28 mouse cellular contexts compared by ENCODE assay signal in genomic region chr13:109690558-109690957, GRCm38 (mm10).
DNase-seq lines count a peak whose midpoint lies in the region; ATAC-seq and TF ChIP-seq lines count a peak whose summit lies in the region.
"Had no signal": no experiment of that assay in that cellular context is flagged by ENCODE, and none has a peak within 500 bp of the region (broad histone marks: within the 10 kb centered on the region; RNA-seq: fewer than 3 reads in every experiment).

No protein-coding gene starts in this region.

- H3K9ac ChIP-seq in liver, embryonic 13.5 days, result peak overlapping the region; percentile 64
- no peak overlapping the region for H3K9ac ChIP-seq in intestine, embryonic 15.5 days
- no peak overlapping the region for H3K9ac ChIP-seq in neural tube, embryonic 15.5 days (replicated peaks)
- H3K9ac ChIP-seq: hindbrain, embryonic 12.5 days; limb, embryonic 13.5 days; lung, embryonic 14.5 days; midbrain, embryonic 12.5 days had no signal

- DNase-seq in liver, embryonic 13.5 days, result peak; percentile 43
- DNase-seq in cerebellum, adult 9-10 months, result no peak
- DNase-seq: adrenal gland, postnatal 25 days; cerebellum, adult 18-20 months; cerebellum, postnatal 14 days; gastrocnemius, adult 2 months; gastrocnemius, postnatal 36 days; heart, adult 18-20 months; heart, postnatal 36 days; kidney, postnatal 25 days; lung, embryonic 14.5 days; retina, postnatal 1 day; right cerebral cortex, postnatal 14 days; thymus, adult 2 months had no signal

- H3K9me3 ChIP-seq in erythroblast, embryonic 14.5 days (ENCODE audit: control insufficient read depth, low read length), result no peaks in the 10 kb centered on the region
- no peaks in the 10 kb centered on the region for H3K9me3 ChIP-seq in liver, embryonic 13.5 days (replicated peaks)
- no peaks in the 10 kb centered on the region for H3K9me3 ChIP-seq in intestine, embryonic 15.5 days
- H3K9me3 ChIP-seq in neural tube, embryonic 15.5 days (replicated peaks), result no peaks in the 10 kb centered on the region
- H3K9me3 ChIP-seq: hindbrain, embryonic 12.5 days; limb, embryonic 13.5 days; midbrain, embryonic 12.5 days had no signal

- H3K4me2 ChIP-seq in liver, embryonic 13.5 days, result peak overlapping the region; percentile 48
- H3K4me2 ChIP-seq in intestine, embryonic 15.5 days (replicated peaks), result no peak overlapping the region
- no peak overlapping the region for H3K4me2 ChIP-seq in neural tube, embryonic 15.5 days
- H3K4me2 ChIP-seq: heart, embryonic 11.5 days; hindbrain, embryonic 12.5 days; limb, embryonic 13.5 days; lung, embryonic 14.5 days; midbrain, embryonic 12.5 days had no signal

- peaks cover 30% of the 10 kb centered on the region for H3K36me3 ChIP-seq in erythroblast, embryonic 14.5 days (ENCODE audit: control insufficient read depth)
- H3K36me3 ChIP-seq in liver, embryonic 13.5 days, result peaks cover 6% of the 10 kb centered on the region
- no peaks in the 10 kb centered on the region for H3K36me3 ChIP-seq in intestine, embryonic 15.5 days
- no peaks in the 10 kb centered on the region for H3K36me3 ChIP-seq in neural tube, embryonic 15.5 days
- H3K36me3 ChIP-seq: hindbrain, embryonic 12.5 days; limb, embryonic 13.5 days; midbrain, embryonic 12.5 days had no signal

- no peaks in the 10 kb centered on the region for H3K27me3 ChIP-seq in erythroblast, embryonic 14.5 days (ENCODE audit: control insufficient read depth)
- no peaks in the 10 kb centered on the region for H3K27me3 ChIP-seq in liver, embryonic 13.5 days
- H3K27me3 ChIP-seq in intestine, embryonic 15.5 days (replicated peaks), result no peaks in the 10 kb centered on the region
- H3K27me3 ChIP-seq in neural tube, embryonic 15.5 days (replicated peaks), result no peaks in the 10 kb centered on the region
- H3K27me3 ChIP-seq: hindbrain, embryonic 12.5 days; limb, embryonic 13.5 days; midbrain, embryonic 12.5 days had no signal

- TF ChIP-seq POLR2A in bone marrow, adult 2 months (IDR thresholded peaks at IDR 0.05; ENCODE audit: borderline replicate concordance, control insufficient read depth, low read depth, low read length), result no peak

- H3K27ac ChIP-seq in bone marrow, adult 2 months (ENCODE audit: control insufficient read depth, insufficient read depth, low read depth, low read length, poor library complexity), result peak overlapping the region; percentile 48; the same call in 1 of the 2 replicates
- H3K27ac ChIP-seq in liver, embryonic 13.5 days, result peak overlapping the region; percentile 78
- no peak overlapping the region for H3K27ac ChIP-seq in intestine, embryonic 15.5 days
- no peak overlapping the region for H3K27ac ChIP-seq in neural tube, embryonic 15.5 days (replicated peaks)
- H3K27ac ChIP-seq: gastrocnemius, adult 2 months; hindbrain, embryonic 12.5 days; hindbrain, postnatal 0 days; limb, embryonic 13.5 days; midbrain, embryonic 12.5 days; stomach, postnatal 0 days had no signal

- WGBS in bone marrow, adult 2 months, result 69% methylated on average over 5 of the region's 5 CpGs
- 39% methylated on average over 5 of the region's 5 CpGs for WGBS in liver, embryonic 13.5 days (ENCODE audit: insufficient replicate concordance)
- 87% methylated on average over 5 of the region's 5 CpGs for WGBS in intestine, embryonic 15.5 days
- WGBS in neural tube, embryonic 15.5 days, result 69% methylated on average over 5 of the region's 5 CpGs

- H3K4me1 ChIP-seq in bone marrow, adult 2 months (ENCODE audit: control insufficient read depth, insufficient read depth, low read length), result no peaks in the 10 kb centered on the region
- H3K4me1 ChIP-seq in erythroblast, embryonic 14.5 days (ENCODE audit: control insufficient read depth), result peaks cover 65% of the 10 kb centered on the region
- peaks cover 72% of the 10 kb centered on the region for H3K4me1 ChIP-seq in liver, embryonic 13.5 days (replicated peaks)
- peaks cover 3% of the 10 kb centered on the region; the same call in 1 of the 2 replicates for H3K4me1 ChIP-seq in intestine, embryonic 15.5 days (replicated peaks)
- H3K4me1 ChIP-seq in neural tube, embryonic 15.5 days, result peaks cover 29% of the 10 kb centered on the region
- H3K4me1 ChIP-seq: midbrain, embryonic 12.5 days had no signal

- no peak overlapping the region for H3K4me3 ChIP-seq in bone marrow, adult 2 months (replicated peaks; ENCODE audit: control insufficient read depth, low read depth, low read length)
- peak overlapping the region; percentile 24 for H3K4me3 ChIP-seq in erythroblast, embryonic 14.5 days (replicated peaks)
- H3K4me3 ChIP-seq in liver, embryonic 13.5 days (replicated peaks), result peak overlapping the region; percentile 25; the same call in 1 of the 2 replicates
- H3K4me3 ChIP-seq in intestine, embryonic 15.5 days (replicated peaks), result no peak overlapping the region
- no peak overlapping the region for H3K4me3 ChIP-seq in neural tube, embryonic 15.5 days (replicated peaks)
- H3K4me3 ChIP-seq: gastrocnemius, adult 2 months; hindbrain, embryonic 12.5 days; limb, embryonic 13.5 days; midbrain, embryonic 12.5 days had no signal

- peak; percentile 68 for ATAC-seq in liver, embryonic 13.5 days (ENCODE audit: low read depth)
- ATAC-seq in megakaryocyte progenitor cell, adult 5-6 weeks (replicated peaks; ENCODE audit: poor library complexity), result peak; percentile 68
- no peak for ATAC-seq in intestine, embryonic 15.5 days
- no peak for ATAC-seq in neural tube, embryonic 15.5 days (ENCODE audit: low FRiP score)
- ATAC-seq: CD4-positive, CD25-positive, alpha-beta regulatory T cell, adult 4 months; forebrain, embryonic 16.5 days; hindbrain, postnatal 0 days; intestine, embryonic 16.5 days had no signal

- no peak for TF ChIP-seq CTCF in bone marrow, adult 2 months (IDR thresholded peaks at IDR 0.05; ENCODE audit: control insufficient read depth, insufficient read depth, low read length)

Comparison
In these comparisons a context has a peak if more than half of its experiments do, and no peak if none do; other contexts are left out.
1. H3K27ac ChIP-seq: peak in bone marrow, adult 2 months (single experiment) and liver, embryonic 13.5 days (single experiment); none in intestine, embryonic 15.5 days (single experiment) and neural tube, embryonic 15.5 days (single experiment).
2. H3K4me3 ChIP-seq: peak in erythroblast, embryonic 14.5 days (single experiment) and liver, embryonic 13.5 days (single experiment); none in bone marrow, adult 2 months (single experiment), intestine, embryonic 15.5 days (single experiment) and neural tube, embryonic 15.5 days (single experiment).
3. ATAC-seq: peak in liver, embryonic 13.5 days (single experiment) and megakaryocyte progenitor cell, adult 5-6 weeks (single experiment); none in intestine, embryonic 15.5 days (single experiment) and neural tube, embryonic 15.5 days (single experiment).